Mouse (Mus musculus) embryonic facial prominence, embryonic 11.5 days (tissue): ENCODE measurements around the gene Vasp. TPM values are rescaled to one million over a fixed set of nuclear protein-coding genes. Genes with fewer than 3 reads are reported as not detected.

ENCODE experiments used
- ATAC-seq: fragments of 200-750 bp; cut with Nextera tagmentation; replicated peaks from 2 replicates; pipeline ENCODE4 v1.8.0; 2017; ENCODE audit warnings: low read depth; ENCODE audit not compliant: insufficient number of reproducible peaks, low FRiP score, low TSS enrichment
- DNase-seq: peaks from one replicate; pipeline ENCODE4 v3.0.0-alpha.2; 2015; ENCODE audit warnings: low spot score
- H3K27ac ChIP-seq: fragments of 300-500 bp; sonication (generic); replicated peaks from 2 replicates; pipeline ENCODE4 v1.5.1; 2014; ENCODE audit warnings: mild to moderate bottlenecking, low read depth, low read length, control low read depth
- H3K27me3 ChIP-seq: fragments of 300-500 bp; sonication (generic); 2 replicates; pipeline ENCODE4 v1.6.1; 2014; ENCODE audit warnings: mild to moderate bottlenecking, low read length, moderate library complexity, mixed read lengths; ENCODE audit not compliant: control insufficient read depth, insufficient read depth
- H3K36me3 ChIP-seq: fragments of 300-500 bp; sonication (generic); replicated peaks from 2 replicates; pipeline ENCODE4 v1.6.1; 2014; ENCODE audit warnings: low read depth, mild to moderate bottlenecking, low read length, moderate library complexity, mixed read lengths; ENCODE audit not compliant: control insufficient read depth, insufficient read depth
- H3K4me1 ChIP-seq: fragments of 300-500 bp; sonication (generic); 2 replicates; pipeline ENCODE4 v1.6.1; 2014; ENCODE audit warnings: low read length, mixed read lengths; ENCODE audit not compliant: control insufficient read depth, insufficient read depth
- H3K4me2 ChIP-seq: fragments of 300-500 bp; sonication (generic); 2 replicates; pipeline ENCODE4 v1.6.1; 2014; ENCODE audit warnings: low read depth, mild to moderate bottlenecking, control low read depth, low read length, moderate library complexity
- H3K4me3 ChIP-seq: fragments of 300-500 bp; sonication (generic); 2 replicates; pipeline ENCODE4 v1.5.1; 2014; ENCODE audit warnings: low read depth, low read length, control low read depth
- H3K9ac ChIP-seq: fragments of 300-500 bp; sonication (generic); replicated peaks from 2 replicates; pipeline ENCODE4 v1.6.1; 2014; ENCODE audit warnings: mild to moderate bottlenecking, control low read depth, low read length
- H3K9me3 ChIP-seq: fragments of 300-500 bp; sonication (generic); replicated peaks from 2 replicates; pipeline ENCODE4 v1.6.1; 2016; ENCODE audit warnings: mild to moderate bottlenecking, low read length, inconsistent platforms, mixed read lengths; ENCODE audit not compliant: control insufficient read depth
- WGBS: fragments of 180-500 bp; shearing (Covaris S2); extraction: QIAGEN DNeasy Blood & Tissue Kit; methylation state at CpG from one replicate; pipeline ENCODE4 v1.1.7; 2014; 5-methylcytosine and 5-hydroxymethylcytosine counted together
- polyA plus RNA-seq: library from polyadenylated mRNA; unstranded; fragments of >200 nt; fragmentation: Nextera tagmentation; extraction: Ambion mirVana; gene quantifications from 2 replicates; pipeline ENCODE4 v1.2.1, GENCODE M21; 2014

Vasp gene
- polyA plus RNA-seq, 1 experiment from 2014 or later = 53.2 TPM

DNA sequence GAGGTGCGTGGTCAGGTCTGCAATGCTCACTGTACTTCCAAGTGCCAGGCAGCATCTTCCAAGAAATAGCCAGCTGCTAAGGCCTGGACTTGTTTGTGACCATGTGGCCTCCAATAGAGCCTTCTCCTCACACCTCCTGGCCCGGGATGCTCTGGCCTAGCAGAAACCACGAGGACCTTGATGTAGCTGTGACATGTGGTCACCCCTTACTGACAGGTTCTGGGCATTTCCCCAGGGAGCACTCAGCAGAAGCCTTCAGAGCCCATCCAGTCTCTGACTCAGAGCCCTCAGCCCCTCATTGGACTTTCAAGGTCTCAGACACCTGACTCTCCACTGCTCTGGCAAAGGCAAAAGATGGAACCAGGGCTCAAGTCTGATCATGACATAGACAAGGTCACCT lies 26.5 kb downstream of the Vasp start:
- WGBS = 93% methylated on average over 3 of the region's 3 CpGs
- H3K4me2 ChIP-seq = no peak overlapping the region
- no peak for DNase-seq
- no peak overlapping the region for H3K27ac ChIP-seq
- H3K27me3 ChIP-seq = no peaks in the 10 kb centered on the region
- ATAC-seq = no peak
- no peak overlapping the region for H3K4me3 ChIP-seq
- H3K9ac ChIP-seq = no peak overlapping the region
- H3K9me3 ChIP-seq = no peaks in the 10 kb centered on the region
- no peaks in the 10 kb centered on the region for H3K4me1 ChIP-seq
- H3K36me3 ChIP-seq = no peaks in the 10 kb centered on the region; the same call in none of the 2 replicates

DNA sequence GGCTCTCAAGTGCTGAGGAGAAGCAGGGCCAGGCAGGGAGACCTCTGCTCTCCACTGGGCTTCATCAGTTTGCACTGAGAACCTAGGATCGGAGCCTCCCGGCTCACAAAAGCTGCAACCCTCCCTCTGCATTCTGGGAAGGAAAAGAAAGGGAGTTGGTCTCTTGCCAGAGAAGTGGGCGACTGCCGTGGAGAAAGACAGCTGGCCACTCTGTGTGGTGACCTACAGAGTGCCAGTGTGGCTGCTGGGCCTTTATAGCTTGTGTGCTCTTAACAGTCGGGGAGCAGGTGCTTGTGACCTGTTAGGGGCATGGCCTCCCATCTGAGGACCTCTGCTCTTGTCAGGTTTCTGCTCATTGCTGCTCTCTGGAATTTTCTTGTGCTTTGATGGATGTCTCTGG lies 27.8 kb downstream of the Vasp start:
- H3K4me1 ChIP-seq = no peaks in the 10 kb centered on the region
- no peak overlapping the region for H3K4me3 ChIP-seq
- H3K9ac ChIP-seq = no peak overlapping the region
- H3K27me3 ChIP-seq = no peaks in the 10 kb centered on the region
- no peaks in the 10 kb centered on the region; the same call in none of the 2 replicates for H3K36me3 ChIP-seq
- H3K27ac ChIP-seq = no peak overlapping the region
- no peak for DNase-seq
- H3K9me3 ChIP-seq = no peaks in the 10 kb centered on the region
- H3K4me2 ChIP-seq = no peak overlapping the region
- no peak for ATAC-seq
- WGBS = 81% methylated on average over 5 of the region's 5 CpGs

DNA sequence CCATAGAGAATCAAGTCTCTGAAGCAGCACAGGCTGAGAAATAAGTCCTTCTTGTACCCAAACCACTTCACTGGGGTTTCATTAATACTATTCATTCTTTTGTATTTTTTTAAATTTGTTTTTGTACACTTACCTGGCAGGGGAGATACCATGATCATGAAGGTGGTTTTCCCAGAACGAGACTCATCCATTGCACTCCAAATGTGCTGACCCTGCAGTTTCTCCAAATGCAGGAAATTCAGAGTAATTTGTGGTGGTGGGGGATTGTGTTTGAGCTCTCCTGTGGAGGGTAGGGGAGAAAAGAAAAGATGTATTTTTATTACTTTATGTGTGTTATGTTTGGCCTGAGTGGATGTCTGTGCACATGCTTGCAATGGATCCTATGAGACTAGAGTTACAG lies 29.6 kb downstream of the Vasp start:
- H3K9ac ChIP-seq = no peak overlapping the region
- H3K4me1 ChIP-seq = no peaks in the 10 kb centered on the region
- H3K36me3 ChIP-seq = no peaks in the 10 kb centered on the region; the same call in 1 of the 2 replicates
- H3K9me3 ChIP-seq = no peaks in the 10 kb centered on the region
- no peak overlapping the region for H3K27ac ChIP-seq
- H3K4me2 ChIP-seq = no peak overlapping the region
- no peak for ATAC-seq
- no peaks in the 10 kb centered on the region for H3K27me3 ChIP-seq
- no peak overlapping the region for H3K4me3 ChIP-seq
- WGBS = 86% methylated on average over 1 of the region's 1 CpGs
- DNase-seq = no peak

DNA sequence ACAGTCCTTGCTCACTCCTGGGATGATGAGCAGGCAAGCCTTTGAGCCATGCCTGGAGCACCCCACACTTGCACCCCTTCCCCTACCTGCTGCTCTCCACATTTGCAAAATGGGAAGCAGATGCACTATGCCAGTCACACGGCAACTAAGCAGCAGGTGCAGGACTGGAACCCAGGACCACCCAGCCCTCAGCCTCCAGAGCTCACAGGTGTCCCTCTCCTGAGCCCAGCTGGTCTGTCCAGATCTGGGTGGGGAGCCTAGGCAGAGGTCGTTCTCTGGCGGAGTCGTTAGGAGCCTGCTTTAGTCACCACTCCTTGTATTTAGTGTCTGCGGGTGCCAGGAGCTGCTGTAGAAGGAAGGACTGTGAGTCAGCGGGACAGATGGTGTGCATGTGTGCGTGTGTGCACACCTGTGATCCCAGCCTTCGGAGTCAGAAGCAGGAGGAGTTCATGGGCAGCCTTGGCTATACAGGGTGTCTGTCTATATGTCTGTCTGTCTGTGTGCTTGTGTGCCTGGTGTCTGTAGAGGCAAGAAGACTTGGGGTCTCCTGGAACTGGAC lies 30.6 kb downstream of the Vasp start:
- Histone ChIP-seq H3K27ac (no peak overlapping the region), H3K4me3 (no peak overlapping the region), H3K27me3 (no peaks in the 10 kb centered on the region), H3K36me3 (no peaks in the 10 kb centered on the region; the same call in 1 of the 2 replicates), H3K9me3 (no peaks in the 10 kb centered on the region), H3K4me2 (no peak overlapping the region), H3K9ac (no peak overlapping the region), H3K4me1 (no peaks in the 10 kb centered on the region)
- ATAC-seq (no peak), DNase-seq (no peak)
- WGBS = 91% methylated on average over 8 of the region's 8 CpGs

DNA sequence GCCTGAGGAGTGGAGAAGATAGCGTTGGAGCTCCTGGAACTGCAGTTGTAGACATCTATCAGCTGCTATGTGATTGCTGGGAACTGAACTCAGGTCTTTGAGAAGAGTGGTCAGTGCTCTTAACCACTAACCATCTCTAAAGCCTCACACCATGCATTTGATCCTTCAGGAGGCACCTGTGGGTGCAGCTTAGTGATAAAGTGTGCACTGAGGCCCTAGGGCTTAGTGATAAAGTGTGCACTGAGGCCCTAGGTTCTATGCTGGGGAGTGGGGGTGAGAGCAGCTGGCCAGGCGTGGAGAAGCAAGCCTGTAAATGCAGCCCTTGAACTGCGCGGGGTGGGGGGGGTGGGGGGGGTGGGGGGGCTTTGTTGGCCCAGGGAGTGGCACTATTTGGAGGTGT lies 31.6 kb downstream of the Vasp start:
- H3K27me3 ChIP-seq = no peaks in the 10 kb centered on the region
- WGBS = 71% methylated on average over 4 of the region's 4 CpGs

DNA sequence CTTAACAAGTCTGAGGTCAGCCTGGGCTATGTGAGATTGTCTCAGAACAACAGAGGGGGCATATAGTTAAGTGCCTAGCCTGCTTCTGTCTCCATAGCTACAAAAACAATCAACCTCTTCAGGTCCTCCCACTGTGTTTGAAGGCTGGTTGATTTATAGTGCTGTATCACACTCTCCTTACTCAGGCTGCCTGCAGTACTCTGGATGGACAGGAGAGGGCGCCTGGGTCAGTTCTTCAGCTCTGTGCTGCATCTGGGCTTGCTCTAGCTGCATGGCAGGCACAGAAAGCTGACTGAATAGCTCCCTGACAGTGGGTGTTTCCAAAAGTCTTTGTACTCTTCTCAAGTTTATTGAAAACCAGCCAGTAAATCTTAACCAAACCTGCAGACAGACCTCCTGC lies 32.2 kb downstream of the Vasp start:
- ATAC-seq = peak; percentile 81
- H3K27ac ChIP-seq = no peak overlapping the region
- WGBS = 0% methylated on average over 1 of the region's 1 CpGs

More for the DNA sequence above, 31.6 kb downstream of the Vasp start:
- DNase-seq = no peak
- Histone ChIP-seq H3K9ac (no peak overlapping the region), H3K27ac (no peak overlapping the region), H3K4me3 (no peak overlapping the region), H3K4me1 (no peaks in the 10 kb centered on the region), H3K9me3 (no peaks in the 10 kb centered on the region), H3K36me3 (no peaks in the 10 kb centered on the region; the same call in 1 of the 2 replicates), H3K4me2 (no peak overlapping the region)
- no peak for ATAC-seq

DNA sequence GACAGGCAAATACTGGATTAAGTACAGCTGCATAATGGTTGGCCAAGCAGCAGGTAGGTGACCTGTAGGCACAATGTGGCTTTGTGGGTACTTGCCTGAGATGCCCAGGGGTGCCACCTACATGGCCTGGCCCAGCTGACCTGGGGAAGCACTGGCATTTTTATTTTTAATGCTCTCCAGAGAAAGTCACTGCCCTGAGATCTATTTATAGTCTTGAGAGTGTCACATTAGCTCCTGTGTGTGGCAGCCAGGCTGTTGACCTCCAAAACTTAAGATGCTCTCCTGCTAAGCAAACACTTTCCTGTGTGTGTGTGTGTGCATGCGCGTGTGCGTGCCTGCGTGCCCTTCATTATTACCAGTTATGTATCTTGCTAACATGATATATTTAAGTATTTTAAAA lies 33.3 kb downstream of the Vasp start:
- Histone ChIP-seq H3K9me3 (no peaks in the 10 kb centered on the region), H3K36me3 (no peaks in the 10 kb centered on the region), H3K9ac (no peak overlapping the region), H3K4me3 (no peak overlapping the region), H3K27me3 (no peaks in the 10 kb centered on the region), H3K4me2 (no peak overlapping the region), H3K4me1 (no peaks in the 10 kb centered on the region), H3K27ac (no peak overlapping the region)
- DNase-seq (no peak), ATAC-seq (no peak)
- WGBS = 96% methylated on average over 4 of the region's 4 CpGs

More for the DNA sequence above, 32.2 kb downstream of the Vasp start:
- H3K4me3 ChIP-seq = no peak overlapping the region
- no peak overlapping the region for H3K4me2 ChIP-seq
- no peaks in the 10 kb centered on the region for H3K36me3 ChIP-seq
- H3K9me3 ChIP-seq = no peaks in the 10 kb centered on the region
- H3K9ac ChIP-seq = no peak overlapping the region
- no peaks in the 10 kb centered on the region for H3K4me1 ChIP-seq
- DNase-seq = peak; percentile 88
- H3K27me3 ChIP-seq = no peaks in the 10 kb centered on the region

DNA sequence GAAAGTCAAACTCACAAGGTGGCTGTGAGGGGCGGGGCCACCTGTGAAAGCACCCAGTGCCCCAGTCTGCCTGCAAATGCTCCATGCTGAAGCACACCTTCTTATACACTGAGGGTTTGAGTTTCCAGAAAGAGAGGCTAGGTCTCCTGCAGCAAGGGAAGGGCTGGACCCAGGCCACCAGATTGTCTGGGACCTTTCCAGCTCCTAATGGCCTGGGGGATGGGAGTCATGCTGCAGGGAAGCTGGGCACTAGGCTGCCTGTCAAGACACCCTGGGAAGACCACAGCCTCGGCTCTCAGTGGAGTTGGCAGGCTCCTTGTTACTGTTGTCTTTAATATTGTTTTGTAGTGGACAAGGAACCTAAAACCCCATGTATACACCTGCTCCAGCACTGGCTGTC lies 35.2 kb downstream of the Vasp start:
- 81% methylated on average over 2 of the region's 2 CpGs for WGBS
- no peaks in the 10 kb centered on the region for H3K4me1 ChIP-seq
- no peak for ATAC-seq
- no peak overlapping the region for H3K4me2 ChIP-seq
- no peak overlapping the region for H3K4me3 ChIP-seq
- H3K27ac ChIP-seq = no peak overlapping the region
- no peaks in the 10 kb centered on the region for H3K9me3 ChIP-seq
- H3K36me3 ChIP-seq = no peaks in the 10 kb centered on the region
- H3K27me3 ChIP-seq = no peaks in the 10 kb centered on the region
- H3K9ac ChIP-seq = no peak overlapping the region
- DNase-seq = no peak
